Mouse (Mus musculus) urinary bladder, adult 18-20 months (tissue): Measurements from ENCODE around the gene Nudt1.

ENCODE experiments used
- DNase-seq, 2 experiments: peaks; one replicate each; pipeline ENCODE4 v3.0.0; 2022; ENCODE audit warnings: low spot score in 2 of 2, mixed read lengths in 2 of 2

Nudt1 gene

DNA sequence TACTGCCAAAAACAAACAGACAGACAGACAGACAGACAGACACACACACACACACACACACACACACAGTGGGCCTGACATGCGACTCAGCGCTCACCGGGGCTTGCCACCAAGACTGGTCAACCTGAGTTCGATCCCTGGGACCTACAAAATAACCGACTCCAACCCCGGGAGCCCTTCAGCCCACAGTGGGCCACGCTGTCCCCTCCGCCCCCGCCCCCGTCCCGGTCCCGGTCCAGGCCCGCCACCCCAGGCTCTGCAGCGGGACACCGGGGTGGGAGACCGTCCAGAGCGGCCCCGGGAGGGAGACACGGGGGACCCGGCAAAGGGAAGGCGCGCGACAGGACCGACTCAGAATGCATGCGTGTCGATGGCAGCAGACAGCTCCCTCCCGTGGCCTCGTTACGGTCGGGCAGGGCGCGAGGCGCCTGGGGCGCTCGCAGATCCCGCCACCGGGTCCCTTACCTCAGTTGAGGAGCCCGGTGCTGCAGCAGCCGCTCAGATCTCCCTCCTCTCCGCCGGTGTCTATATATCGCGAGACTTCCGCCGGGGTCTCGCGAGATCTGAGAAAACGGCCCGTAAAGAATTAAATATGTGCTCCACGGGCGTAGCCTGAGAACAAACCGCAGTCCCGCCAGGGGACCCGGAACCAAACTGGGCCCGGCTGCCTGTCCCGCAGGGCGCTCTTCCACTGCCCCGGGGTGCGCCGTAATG lies at the start of gene Nudt1, which contains the start of gene Mad1l1:
Nudt1 (plus strand) TSS at position 615 of the 714 bp plus-strand sequence.
Mad1l1 (minus strand) TSS at position 511 of the 714 bp plus-strand sequence.
- peak; percentile 83 to 93 for DNase-seq

DNA sequence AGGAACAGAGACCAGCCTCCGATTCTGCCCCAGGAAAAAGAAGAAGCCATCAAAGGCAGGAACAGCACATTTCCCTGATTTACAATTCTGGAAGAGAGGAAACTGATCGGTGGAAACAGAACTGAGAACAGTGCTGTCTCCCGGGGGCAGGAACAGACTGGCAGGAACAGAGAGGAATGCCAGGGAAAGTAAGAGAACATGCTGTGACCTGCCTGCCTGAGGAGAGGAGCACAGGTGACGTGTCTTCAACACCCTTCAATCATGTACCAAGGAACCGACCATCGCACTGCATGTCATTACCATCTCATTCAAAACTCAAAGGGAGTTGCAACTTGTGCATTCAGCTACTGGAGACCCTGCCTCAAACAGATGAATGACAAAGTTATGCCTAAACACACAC lies 44.7 kb upstream of the Nudt1 start:
- no peak for DNase-seq

DNA sequence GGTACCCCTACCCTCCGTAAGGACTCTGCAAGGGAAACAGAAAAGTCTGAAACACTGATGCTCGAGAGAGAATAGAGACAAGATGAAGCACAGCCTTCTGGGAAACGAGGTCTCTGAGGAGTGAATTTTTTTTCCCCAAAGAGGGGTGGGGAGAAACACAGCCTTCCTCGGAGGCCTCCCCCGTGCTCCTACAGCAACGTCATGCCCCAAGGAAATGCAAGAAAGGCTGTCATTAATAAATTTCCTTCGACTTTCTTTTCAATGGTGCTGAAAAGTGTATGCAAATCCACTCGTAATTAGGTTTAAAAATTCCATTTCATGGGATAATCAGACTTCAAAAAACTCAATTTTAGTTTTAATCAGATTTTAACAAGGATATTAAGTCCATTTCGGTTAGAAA lies 41.3 kb upstream of the Nudt1 start:
- no peak for DNase-seq

- peak in 1 of 2 experiments; percentile 6 for DNase-seq
These were observed 39.1 kb upstream of the Nudt1 start for GRCm38 (mm10) chr5:140282376-140282775.

- DNase-seq = no peak
These were observed 38.6 kb upstream of the Nudt1 start for GRCm38 (mm10) chr5:140282900-140283299.

DNA sequence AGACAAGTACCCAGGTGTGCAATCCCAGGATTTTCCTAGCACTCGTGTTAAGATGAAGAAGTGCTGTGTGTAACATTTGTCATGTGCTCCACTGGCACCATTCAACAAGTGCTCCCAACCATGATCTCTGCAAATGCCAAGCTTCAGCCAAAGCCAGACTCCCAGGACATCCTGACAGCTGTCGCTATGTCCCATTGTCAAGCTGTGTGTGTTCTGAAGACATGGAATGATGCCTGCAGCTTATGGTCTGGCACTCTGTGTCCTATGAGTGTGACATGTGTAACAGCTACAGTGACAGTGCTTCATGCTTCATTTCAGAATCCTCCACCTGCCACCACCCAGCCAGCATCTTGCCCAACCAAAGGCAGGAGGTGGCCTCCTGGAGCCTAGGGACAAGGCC lies 37.4 kb upstream of the Nudt1 start:
- no peak for DNase-seq

- DNase-seq = no peak
These were observed 36.7 kb upstream of the Nudt1 start for GRCm38 (mm10) chr5:140284761-140285160.

GRCm38 (mm10) chr5:140288287-140288686 lies 33.2 kb upstream of the Nudt1 start:
- DNase-seq = no peak

DNA sequence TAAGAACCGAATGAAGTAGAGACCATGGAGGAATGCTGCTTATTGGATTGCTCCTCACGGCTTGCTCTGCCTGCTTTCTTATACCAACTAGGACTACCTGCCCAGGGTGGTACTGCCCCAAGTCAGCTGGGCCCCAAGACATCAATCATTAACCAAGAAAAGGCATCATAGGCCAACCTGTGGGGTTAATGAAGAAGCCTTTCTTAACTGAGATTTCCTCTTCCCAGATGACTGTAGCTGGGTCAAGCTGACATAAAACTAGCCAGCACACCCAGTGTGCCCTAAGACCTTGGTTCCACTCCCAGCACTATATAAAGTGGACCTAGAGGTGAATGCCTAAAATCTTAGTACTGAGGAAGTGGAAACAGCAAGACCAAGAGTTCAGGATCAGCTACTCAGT lies 32.3 kb upstream of the Nudt1 start:
- no peak for DNase-seq

GRCm38 (mm10) chr5:140292152-140292551 lies 29.3 kb upstream of the Nudt1 start:
- peak; percentile 22 to 46 for DNase-seq

DNA sequence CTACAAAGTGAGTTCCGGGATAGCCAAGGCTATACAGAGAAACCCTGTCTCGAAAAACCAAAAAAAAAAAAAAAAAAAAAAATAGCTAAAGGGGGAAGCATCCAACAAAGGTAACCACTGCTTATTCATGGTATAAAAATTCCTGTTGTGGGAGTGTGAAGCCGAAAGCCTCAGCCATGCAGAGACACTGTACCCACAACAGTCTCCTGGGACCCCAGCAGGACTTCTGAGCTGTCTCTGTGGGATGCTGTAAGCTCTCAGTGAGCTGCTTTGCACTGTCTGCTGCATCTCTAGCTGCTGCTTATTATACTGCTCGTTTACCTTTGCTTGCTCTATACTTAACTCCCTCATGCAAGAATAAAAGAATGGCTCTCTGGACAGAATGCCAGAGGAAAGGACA lies 23.2 kb upstream of the Nudt1 start:
- no peak for DNase-seq

GRCm38 (mm10) chr5:140306016-140306415 lies 15.4 kb upstream of the Nudt1 start:
- no peak for DNase-seq

- no peak for DNase-seq
These were observed 13.9 kb upstream of the Nudt1 start for GRCm38 (mm10) chr5:140307602-140308001.

DNA sequence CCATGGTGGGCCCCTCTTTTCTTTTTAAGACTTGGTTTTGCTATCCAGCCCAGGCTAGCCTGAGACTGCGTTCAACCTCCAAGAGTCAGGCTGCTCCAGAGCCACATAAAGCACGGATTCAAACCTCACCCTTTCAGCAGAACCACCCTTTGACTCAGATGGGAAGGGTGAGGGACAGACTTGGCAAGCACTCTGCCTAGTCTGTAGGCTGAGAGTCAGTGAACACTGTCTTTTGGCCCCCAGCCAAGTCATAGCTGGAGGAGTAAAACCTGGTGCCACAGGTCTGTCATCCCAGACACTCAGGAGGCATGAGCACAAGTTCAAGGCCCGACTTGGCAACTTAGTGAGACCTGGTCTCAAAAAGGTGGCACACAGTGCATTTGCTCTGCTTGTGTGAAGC lies 4.7 kb upstream of the Nudt1 start:
- no peak for DNase-seq

DNA sequence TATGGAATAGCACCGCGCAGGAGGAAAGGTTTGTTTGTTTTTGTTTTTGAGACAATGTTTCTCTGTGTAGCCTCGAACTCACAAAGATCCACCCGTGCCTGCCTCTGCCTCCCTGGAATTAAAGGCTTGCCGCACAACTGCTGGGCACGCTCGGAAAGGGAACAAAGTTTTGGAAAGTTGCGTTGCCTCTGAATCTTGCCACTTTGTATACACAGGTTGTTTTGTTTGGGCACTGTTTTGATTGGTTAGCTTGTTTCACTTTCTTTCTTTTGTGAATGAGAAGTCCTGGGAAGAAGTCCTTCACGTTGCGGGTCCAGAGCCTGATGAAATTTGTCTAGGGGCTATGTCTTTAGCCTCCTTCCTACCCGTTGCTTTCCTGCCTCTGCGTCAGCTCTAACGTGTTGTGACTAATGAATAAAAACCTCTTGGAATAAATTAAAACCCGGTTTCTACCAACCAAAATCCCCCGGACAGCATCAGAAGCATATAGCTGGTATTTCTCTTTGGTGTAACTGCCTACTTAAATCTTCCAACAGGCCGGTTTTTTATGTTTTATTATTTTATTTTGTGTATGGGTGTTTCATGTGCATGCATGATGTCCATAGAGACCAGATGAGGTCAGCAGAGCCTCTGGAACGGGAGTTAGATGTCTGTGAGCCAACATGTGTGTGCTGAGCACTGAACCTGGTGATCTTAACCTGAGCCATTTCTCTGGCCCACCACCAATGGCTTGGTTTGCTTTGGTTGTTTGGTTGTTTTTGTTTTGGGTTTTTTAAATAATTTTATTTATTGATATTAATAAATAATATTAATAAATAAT lies 510 bp downstream of the Nudt1 start:
- no peak for DNase-seq

DNA sequence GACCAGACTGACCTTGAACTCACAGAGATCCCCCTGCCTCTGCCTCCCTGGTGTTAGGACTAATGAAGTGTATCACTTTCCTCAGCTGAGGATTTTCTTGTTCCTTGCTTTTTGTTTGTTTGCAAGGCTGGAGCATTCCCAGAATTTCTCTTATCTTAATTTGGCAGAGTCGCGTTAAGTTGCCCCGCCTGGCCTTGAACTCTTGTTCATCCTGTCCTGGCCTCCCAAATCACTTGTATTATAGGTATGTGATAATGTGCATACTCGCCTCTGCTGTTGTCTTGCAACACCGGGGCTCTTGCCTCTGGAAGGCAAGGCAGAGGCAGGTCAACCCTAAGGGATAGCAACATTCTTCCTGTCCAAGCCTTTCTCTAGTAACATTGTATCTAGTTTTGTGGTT lies 2.6 kb downstream of the Nudt1 start:
- DNase-seq = no peak

DNA sequence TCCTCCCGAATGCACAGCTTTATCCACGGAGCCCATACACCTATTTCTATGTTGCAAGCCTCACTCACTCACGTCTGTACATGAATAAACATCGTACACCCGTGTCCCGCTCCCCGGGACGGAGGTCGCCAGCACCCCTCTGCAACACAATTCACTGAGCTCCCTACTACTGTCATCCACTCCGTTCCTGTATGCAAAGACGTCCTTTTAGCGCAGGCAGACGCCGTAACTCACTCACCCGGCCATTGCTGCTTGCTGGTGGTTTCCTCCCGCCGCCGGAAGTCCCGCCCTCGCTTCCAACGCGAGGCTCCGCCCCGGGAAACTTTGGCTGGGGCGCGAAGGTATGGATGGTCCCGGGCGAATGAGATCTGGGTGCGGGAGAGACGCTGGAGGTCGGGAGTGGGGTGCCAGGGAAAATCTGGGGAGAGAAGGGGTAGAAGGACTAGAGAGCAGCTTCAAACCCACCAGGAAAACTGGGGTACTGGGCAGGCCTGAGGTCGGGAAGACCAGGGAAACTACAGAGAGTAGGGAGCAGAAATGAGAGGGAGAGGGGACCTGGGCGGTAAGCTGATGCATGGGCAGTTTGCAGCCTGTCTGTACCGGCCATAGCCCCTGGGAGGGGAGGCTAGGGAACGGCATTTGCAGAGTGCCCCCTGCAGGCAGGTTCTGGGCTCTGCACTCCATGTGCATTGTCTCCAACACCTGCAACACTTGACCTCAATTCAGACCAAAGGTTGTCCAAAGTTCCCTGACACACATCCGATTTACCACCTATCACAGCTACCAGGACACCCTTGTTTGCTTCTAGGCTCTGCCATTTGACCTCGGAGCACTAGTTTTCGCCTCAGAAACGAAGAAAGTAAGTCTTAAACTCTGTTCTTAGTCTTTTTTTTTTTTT lies 10.4 kb downstream of the Nudt1 start, which contains the start of gene Mrm2:
Mrm2 (minus strand) TSS at position 284 of the 898 bp plus-strand sequence.
- peak; percentile 60 to 88 for DNase-seq

DNA sequence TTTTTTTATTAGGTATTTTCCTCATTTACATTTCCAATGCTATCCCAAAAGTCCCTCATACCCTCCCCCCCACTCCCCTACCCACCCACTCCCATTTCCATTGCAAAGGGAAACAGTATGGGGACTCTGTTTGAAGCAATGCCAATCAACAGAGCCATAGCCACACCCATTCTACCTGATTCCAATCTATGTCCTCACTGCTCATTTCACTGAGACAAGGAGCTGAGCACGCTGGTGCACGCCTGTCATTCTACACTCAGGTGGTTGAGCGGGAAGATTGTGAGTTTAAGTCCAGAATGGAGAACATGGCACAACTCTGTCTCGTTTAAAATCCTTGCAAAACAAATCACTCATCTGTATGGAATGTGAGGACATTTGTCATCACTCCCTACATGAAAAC lies 11.1 kb downstream of the Nudt1 start:
- no peak for DNase-seq

- no peak for DNase-seq
These were observed 12.2 kb downstream of the Nudt1 start for GRCm38 (mm10) chr5:140333631-140334030.

DNA sequence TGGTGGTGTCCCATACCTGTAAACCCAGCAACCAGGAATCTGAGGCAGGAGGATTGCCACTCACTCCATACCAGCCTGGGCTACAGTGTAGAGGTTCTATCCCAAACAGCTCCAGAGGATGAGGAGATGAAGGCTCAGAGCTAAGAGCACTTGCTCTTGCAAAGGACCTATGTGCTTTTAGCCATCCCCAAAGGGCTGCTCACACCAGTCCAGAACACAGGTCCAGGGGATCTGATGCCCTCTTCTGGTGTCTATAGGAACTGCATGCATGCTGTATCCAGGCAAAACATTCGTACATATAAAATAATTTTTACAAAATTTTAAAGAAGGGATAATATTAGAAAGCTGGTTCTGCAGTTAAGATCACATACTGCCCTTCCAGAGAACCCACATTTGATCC lies 15.2 kb downstream of the Nudt1 start:
- no peak for DNase-seq

GRCm38 (mm10) chr5:140338779-140339178 lies 17.3 kb downstream of the Nudt1 start:
- DNase-seq = no peak

DNA sequence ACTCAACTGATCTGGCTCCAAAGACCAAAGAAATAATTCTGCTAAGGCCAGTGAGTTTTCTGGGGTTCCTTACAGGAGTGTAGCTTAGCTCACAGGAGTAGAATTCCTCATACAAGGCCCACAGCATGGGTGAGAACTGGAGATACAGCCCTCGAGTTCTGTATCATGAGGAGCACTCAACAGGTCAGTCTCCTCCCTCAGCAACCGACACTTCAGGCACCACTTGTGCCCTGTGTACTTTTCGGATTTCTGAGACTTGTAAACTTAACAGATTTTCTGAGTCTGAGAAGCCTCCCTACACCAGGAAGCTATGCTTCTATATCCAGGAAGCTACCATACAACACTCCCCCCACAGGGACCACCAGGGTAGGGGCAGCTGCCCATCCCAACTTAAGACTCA lies 18.4 kb downstream of the Nudt1 start:
- DNase-seq = no peak
